Mouse (Mus musculus) CD4-positive helper T cell, adult 2 months (primary cell): ENCODE data around the gene Sh2d2a.
"Not testable (repeated sequence)": the region's sequence is repeated elsewhere in the genome, so short reads cannot be mapped to it uniquely, and the experiment has no call there.

Experiments used
- DNase-seq: peaks from one replicate; pipeline ENCODE4 v3.0.0-alpha.2; 2012; ENCODE audit warnings: low read depth, missing footprints, low spot score

The Sh2d2a gene

DNA sequence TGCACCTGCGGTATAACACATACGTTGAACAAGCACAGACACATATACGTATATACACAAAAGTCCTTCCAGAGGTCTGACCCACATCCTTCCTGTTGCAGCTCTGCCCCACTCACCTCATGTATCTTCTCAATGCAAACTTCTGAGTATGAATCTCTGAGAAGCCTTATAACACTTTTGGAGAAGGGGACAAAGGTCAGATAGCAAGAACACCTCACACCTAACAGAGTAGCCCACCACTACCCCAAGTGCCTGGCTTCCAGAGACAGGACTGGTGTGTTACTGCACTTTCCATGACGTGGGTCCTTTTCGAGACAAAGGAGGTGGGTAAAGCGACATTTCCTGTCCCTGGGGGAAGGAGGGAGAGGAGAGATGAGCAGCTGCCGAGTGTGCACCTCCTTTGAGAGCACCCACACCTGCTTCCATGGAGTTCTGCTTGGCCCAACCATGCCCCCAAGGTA is at the start of gene Sh2d2a:
TSS of gene Sh2d2a (plus strand) at position 106 of the 461 bp plus-strand sequence.
- peak; percentile 94 for DNase-seq

DNA sequence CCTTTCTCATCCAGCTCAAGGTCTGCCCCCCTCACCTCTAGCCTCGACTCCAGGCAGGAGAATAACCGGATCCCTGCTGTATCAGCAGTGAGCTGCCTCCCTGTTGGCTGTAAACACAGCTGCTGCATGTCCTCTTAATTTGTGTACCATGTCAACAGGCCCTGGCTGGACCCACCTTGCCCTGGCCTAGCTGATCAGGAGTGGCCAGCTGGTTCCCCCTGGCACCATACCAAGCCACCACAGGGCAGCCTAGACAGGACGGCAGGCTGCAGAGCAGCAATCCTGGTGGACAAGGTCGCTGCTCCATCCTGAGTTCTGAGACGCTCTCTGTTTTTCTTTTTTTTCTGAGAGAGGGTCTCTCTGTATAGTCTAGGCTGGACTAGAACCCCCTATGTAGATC is 44.9 kb upstream of the Sh2d2a start:
- DNase-seq, result no peak

DNA sequence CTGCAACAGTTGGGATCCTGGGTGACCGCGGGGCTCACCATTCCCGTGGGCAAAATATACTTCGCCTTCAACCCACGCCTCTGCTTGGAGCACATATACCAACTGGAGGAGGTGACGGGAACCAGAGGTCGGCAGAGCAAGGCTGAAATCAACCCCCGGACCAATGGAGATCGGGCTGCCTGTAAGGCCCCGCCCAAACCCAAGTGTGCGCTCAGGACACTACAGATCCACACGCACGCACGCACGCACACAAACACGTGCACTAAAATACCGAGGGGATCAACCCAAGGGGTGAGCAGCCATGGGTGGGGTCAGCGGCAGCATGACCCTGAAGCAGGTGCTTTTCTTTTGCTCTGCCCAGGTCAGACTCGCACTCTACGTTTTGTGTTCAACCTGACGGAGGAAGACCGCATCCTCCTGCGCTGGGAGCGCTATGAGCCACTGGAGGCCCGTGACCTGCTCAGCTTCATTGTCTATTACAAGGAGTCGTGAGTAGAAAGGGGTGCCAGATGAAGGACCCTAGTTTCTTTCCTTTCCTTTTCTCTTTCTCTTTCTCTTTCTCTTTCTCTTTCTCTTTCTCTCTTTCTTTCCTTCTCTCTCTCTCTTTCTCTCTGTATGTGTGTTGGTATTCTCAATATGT is 42.4 kb upstream of the Sh2d2a start:
- peak; percentile 43 for DNase-seq

DNA sequence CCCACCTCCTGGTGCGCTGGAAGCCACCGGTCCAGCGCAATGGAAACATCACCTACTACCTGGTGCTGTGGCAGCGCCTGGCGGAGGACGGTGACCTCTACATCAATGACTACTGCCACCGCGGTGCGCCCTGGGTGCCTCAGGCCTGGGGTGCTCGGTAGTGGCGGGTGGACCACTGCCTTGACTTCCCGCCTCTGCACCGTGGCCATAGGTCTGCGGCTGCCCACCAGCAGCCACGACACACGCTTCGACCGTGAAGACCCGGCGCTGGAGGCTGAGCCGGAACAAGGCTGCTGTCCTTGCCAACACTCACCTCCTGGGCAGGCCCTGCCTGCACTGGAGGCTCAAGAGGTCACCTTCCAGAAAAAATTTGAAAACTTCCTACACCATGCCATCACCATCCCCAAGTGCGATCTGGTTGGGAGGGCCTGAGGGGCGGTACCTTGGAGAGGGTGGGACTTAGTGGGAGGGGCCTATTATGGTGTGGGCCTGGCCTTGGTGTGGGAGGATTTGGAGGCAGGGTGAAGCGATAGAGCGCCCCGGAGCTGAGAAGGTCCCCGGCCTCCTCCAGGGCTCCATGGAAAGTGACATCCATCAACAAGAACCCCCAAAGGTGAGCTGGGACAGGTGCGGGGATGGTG is 37.1 kb upstream of the Sh2d2a start:
- DNase-seq, result no peak

DNA sequence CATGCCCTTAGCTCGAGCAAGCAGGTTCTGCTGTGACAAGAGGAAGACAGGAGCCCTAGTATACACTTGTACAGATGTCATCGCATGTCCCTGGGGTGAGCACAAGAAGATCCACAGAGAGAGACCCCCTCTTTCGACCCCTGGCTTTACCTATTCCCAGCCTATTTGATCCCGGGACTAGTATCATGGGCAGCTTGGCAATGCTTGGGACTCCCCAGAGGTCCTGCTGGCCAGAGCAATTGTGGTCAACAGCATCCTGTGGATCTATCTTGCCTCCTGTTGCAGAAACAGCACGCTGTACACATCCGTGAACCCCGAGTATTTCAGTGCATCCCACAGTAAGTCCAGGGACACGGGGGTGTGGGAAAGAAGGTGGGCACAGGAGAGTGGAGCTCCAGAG is 35.3 kb upstream of the Sh2d2a start:
- no peak for DNase-seq

DNA sequence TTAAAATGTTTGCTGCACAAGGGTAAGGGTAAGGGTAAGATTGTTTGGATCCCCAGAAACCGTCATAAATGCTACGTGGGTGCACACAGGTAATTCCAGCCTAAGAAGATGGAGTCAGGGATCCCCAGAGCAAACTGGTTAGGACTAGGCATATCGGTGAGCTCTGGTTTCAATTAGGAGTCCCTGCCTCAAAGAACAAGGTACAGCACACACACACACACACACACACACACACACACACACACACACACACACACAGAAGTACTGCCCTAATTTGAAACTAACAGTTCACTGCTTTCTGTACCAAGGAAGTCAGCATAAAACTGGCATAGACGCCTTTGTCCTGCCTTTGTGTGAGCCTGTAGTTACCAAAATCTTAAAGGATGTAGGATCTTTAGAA is 34.1 kb upstream of the Sh2d2a start:
- no peak for DNase-seq

DNA sequence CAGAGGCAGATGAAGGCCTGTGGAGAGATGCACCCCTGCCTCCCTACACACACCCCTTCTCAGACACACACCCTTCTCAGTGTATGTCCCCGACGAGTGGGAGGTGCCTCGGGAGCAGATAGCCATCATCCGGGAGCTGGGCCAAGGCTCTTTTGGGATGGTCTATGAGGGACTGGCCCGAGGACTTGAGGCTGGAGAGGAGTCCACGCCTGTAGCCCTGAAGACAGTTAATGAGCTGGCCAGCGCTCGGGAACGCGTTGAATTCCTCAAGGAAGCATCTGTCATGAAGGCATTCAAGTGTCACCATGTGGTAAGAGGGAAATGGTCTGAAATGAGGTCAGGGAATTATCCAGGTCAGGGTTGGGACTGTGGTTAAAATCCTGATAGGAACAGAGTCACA is 33.7 kb upstream of the Sh2d2a start:
- no peak for DNase-seq

DNA sequence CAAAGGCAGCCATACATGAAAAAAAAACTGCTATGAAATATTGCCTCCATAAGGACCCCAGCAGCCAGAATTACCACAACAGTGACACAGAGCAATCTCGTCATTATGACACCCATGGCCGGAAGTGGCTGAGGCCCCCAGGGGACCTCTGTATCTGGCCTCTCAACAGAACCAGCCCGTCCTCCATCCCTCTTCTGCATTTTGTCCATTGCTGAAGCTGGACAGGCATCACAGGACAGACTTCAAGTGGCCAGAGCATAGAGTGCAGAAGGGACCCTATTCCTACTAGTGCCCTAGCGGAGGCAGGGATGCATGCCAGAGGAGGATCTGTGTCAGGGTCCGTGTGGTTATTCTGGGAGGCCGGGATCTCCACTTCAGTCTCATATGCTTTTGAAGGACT is 30.4 kb upstream of the Sh2d2a start:
- no peak for DNase-seq

DNA sequence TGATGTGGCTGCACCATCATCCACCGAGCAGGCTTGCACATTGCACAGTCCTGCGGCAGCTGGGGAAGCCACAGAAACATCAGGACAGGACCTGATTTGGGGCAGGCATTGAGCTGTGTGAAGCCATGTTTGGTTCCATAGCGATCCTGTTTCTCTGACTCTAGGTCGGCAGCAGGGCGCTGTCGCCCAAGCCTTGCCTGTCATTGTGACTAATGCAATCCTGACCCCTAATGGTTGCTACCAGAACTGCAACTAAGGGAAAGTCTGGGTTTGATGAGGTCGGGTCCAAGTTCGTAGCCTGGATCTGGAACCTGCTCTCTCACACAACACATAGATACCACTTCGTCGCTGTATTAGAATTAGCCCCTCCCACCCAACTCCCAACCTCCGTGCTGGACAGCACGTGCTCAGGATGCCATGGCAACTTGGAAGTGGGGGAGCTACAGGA is 29.9 kb upstream of the Sh2d2a start:
- peak; percentile 77 for DNase-seq

DNA sequence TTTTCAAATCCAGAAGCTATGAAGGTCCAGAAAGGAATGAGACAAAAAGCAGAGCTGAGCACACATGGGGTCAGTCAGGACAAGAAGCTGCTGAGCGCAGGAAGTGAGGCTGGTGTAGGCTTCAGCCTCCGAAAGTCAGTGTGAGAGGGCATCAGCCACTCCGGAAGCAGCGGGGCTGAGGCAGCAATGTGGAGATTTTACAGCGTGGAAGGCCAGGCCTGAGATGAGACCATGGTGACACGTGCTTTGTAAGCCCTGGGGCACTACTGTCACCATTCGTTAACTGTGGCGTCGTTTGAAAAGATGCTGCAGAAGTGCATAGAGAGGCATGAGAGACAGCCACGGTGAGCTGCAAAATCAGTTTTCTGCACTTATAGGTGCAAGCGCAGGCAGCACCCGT is 28.3 kb upstream of the Sh2d2a start:
- DNase-seq, result no peak

DNA sequence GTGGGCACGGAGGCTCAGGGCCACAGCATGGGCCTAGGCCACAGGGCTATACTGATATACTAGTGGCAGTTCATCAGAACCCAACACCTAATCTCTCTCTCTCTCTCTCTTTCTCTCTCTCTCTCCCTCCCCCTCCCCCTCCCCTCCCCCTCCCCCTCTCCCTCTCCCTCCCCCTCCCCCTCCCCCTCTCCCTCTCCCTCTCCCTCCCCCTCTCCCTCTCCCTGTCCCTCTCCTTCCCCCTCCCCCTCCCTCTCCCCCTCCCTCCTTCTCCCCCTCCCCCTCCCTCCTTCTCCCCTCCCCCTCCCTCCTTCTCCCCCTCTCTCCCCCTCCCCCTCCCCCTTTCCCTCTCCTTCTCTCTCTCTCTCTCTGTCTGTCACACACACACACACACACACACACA is 22.3 kb upstream of the Sh2d2a start, which contains the start of gene Pear1:
TSS of gene Pear1 (minus strand) at position 101 of the 400 bp plus-strand sequence.
- DNase-seq, result not testable (repeated sequence)

DNA sequence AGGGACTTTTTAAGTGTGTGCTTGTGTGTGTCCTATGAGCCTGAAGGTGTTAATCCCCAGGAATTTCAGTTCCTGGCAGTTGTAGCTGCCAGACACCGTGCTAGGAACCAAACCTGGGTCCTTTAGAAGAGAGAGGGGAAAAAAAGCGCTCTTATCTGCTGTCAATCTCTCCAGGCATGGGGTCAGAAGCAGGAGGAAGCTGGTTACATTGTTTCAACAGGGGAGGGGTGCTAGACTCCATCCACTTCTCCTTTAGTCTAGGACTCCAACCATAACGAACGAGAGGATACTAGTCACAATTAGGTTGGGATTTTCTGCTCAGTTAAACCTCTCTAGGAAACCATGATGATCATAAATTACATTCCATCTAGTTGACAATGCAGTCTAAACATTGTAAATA is 18.1 kb upstream of the Sh2d2a start:
- DNase-seq, result no peak

DNA sequence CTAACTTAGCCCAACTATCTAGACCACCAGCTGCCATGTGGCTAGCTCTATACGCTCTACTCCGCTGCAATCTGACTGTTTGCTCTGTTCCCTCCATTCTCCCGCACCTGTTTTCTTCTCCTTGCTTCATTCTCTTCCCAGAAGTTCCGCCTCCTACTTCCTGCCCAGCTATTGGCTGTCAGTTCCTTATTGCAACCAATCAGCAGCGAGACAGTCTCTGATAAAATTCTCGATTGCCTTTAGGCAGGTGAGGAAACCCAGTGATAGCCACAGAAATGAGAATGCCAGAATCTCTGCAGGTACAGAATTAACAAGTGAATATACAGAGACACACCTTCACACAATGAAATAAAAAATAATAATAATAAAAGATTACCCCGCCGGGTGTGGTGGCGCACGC is 17.5 kb upstream of the Sh2d2a start:
- no peak for DNase-seq

DNA sequence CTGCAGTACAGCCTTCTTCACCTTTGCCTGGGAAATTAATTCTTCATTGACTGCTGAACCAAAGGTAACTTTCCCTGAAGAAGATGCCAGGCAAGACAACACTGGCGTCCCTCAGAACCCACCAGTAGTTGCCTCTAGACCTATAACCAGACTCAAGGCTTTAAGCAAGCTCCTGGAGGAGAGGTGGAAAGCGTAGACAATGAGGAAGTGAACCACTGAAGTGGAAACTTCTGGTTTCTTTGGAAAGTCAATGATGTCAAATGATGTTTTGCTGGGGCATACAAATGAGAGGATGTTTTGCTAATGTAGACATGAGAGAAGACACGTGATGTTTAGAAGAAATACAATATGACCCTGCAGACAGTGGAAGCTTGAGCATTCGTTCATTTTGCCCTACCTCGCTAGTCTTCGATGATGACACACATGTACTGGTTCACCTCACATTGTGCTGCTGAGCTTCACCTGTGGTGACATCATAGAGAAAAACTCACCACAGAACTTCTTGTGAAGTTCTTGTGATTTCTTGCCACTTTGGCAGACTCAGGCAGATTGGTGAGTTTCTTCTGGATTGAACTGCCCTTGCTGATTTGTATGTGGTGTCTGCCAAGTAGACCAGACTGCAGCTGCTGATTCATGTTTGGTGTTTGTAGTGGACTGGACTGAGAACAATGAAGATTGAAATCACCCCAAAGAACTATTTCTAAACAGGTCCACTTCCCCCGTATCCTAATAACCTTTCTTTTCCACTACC is 14.3 kb upstream of the Sh2d2a start:
- DNase-seq, result peak; percentile 30

DNA sequence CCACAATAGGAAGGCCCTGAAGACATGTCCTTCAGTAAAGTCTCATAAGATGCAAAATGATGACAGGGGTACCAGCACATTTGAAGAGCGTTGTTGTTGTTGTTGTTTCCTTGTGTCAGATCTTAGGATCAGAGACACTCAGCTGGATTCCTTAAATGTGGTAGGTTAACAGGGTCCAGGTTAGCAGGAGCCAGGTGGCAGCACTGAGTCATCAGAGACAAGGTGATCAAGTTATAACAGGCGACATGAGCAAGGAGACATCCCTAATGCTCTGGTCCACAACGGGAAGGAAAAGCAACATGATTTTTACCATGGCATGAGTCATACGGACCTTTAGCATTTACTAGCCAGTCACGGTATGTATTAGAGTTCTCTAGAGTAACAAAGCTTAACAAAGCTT is 13.1 kb upstream of the Sh2d2a start:
- DNase-seq, result peak; percentile 65

DNA sequence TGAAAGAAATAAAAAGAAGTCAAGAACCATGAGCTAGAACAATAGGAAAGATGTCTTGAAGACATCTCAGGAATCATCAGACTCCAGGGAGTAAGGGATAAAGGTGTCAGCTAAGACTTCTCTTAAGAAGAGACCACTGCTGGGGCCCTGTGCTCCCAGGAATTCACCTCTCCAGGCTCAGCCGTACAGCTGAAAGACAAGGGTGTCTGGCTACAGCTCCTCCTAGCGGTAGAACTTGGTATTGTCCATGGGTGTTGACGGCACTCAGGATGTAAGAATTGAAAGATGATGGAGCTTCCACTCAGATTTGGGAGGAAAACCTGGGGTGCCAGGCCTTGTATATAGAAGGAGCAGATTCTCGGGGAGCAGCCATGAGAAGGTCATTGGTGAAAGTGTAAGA is 7.9 kb upstream of the Sh2d2a start:
- DNase-seq, result peak; percentile 73

DNA sequence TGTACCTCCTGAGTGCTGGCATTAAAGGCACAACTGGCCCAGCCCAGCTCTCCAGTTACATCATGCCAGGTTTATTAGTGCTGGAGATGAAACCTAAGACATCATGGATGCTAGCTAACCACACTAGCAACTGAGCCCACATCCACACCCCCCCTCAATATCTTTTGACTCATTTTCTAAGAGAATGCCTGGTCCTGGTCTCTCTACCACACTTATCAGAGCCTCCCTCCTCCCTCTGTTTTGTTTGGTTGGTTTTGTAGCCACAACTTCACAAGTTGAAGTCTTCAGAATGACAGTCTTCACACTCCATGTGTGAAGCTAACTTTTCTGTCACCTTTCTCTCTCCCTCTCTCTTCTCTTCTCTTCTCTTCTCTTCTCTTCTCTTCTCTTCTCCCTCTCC is 5.7 kb upstream of the Sh2d2a start:
- no peak for DNase-seq

DNA sequence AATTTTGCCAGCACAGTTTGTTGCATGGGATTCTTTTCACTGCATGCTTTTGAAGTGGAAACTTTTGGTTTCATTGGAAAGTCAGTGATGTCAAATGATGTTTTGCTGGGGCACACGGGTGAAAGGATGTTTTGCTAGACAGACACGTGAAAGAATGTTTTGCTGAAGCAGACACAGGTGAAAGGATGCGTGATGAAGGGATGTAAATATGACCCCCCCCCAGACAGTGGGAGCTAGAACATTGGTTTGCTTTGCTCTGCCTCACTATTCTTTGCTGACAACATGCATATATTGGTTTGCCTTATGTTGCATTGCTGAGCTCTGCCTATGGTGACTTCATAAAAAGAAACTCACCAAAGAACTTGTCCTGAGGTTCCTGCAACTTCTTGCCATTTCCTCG is 1.6 kb upstream of the Sh2d2a start:
- DNase-seq, result peak; percentile 76

DNA sequence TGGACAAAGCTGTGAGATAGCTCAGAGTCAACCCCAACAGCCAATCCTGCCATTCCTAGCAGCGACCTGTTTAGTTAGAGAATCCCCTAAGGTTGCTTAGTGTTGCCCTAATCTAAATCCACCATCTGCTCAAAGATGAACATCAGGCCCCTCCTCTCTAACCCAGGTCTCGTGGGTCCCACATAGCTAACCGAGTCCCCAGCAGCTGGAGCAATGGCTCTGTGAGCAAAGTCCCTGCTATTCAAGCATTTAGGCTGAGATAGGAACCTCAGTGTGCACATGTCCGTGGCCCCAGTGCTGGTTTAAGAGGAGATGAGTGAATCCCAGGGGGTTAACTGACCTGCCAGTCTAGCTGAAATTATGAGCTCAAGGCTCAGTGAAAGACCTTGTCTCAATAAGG is 369 bp upstream of the Sh2d2a start:
- no peak for DNase-seq

DNA sequence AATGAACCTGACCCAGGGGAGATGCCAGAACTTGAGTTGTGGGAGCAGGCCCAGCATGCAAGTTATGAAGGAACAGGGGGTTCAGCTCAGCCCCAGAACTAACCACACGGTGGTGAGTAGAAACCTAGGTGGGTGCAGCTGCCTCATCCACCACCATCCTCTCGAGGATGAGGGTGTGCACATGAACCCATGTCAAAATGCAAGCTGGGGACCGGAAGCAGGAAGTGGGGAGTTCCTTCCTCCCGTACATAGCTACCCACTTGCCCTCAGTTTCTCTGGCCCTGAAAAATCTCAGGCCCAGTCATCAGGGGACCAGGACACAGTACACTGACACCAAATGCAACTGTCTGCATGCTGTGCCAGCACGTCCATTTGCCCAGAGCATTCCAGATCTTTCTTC is 1.1 kb downstream of the Sh2d2a start:
- DNase-seq, result peak; percentile 86

DNA sequence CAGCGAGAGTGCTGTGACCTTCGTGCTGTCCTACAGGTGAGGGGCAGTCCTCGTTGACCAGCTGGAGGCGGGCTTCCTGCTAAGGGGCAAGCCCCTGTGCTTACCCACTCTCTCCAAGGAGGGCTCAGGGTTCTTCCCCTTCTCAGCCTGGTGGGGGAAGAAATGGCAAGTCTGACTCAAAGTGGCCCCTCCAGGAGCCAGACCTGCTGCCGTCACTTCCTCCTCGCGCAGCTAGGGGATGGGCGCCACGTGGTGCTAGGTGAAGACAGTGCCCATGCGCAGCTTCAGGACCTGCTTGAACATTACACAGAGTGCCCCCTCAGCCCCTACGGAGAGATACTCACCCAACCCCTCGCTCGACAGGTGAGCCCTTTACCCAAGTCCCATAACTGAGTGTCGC is 2.6 kb downstream of the Sh2d2a start:
- DNase-seq, result peak; percentile 71

DNA sequence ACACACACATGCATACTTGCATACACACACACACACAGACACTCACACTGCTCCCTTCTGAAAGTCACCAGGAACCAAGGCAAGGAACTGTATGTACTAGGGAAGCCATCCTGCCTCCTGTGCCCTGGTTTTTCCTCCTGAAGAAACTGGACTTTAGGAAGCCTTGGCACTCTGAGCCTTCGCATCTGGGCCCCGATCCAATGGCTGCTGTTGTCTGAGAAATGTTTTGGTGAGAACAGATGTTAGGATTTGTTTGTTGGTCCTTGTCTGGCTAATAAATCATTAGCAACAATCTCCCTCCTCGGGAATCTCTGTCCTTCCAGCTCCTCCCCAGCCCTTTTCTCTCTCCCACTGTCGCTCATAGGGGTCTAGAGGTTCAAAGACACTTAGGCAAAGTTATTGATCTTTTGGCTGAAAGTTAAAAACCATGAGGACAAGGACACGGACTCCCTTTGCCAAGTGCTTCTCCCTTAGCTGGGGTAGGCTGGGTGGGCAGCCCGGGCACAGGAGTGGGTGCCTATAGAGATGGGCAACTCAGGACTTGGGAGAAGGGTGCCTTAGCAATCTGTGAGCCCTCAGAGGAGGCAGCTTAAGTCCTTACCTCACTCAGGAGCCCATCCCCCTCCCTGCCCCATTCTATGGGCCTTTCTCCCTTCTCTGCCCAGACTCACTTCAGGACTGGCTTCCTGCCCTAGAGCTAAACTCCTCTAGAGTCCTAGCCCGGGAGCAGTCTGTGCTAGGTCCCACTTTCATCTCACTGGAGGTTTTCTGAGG is 8.4 kb downstream of the Sh2d2a start:
- DNase-seq, result no peak
